Comparison of ENCODE assay signal across 8 mouse cellular contexts in genomic region chr2:127522006-127522441, GRCm38 (mm10). TPM values are rescaled to one million over a fixed set of nuclear protein-coding genes. Genes with fewer than 3 reads are reported as not detected.
DNase-seq lines count a peak whose midpoint lies in the region; ATAC-seq and TF ChIP-seq lines count a peak whose summit lies in the region.

TSS of gene Kcnip3 (minus strand) at chr2:127522094.

- no peak for DNase-seq in heart, postnatal 25 days (ENCODE audit: low spot score)
- peak; percentile 89 for DNase-seq in cerebellum, adult 11-12 months
- DNase-seq in forebrain, postnatal 0 days, result peak; percentile 82
- DNase-seq in layer of hippocampus, postnatal 36 days, result peak; percentile 69 to 80
- DNase-seq in midbrain, embryonic 11.5 days (ENCODE audit: low spot score, missing footprints), result peak; percentile 90
- peak; percentile 81 for DNase-seq in telencephalon, adult 2 months (ENCODE audit: low read depth, low spot score)
- DNase-seq in urinary bladder, postnatal 25 days (ENCODE audit: low spot score), result no peak

- no peak for ATAC-seq in heart, embryonic 14.5 days (ENCODE audit: insufficient number of reproducible peaks, insufficient read depth, low FRiP score, low read depth)
- peak; percentile 93 for ATAC-seq in forebrain, postnatal 0 days
- ATAC-seq in midbrain, embryonic 11.5 days (ENCODE audit: low FRiP score), result peak; percentile 86

- H3K27ac ChIP-seq in heart, embryonic 14.5 days (replicated peaks in 1 of 2; ENCODE audit: control insufficient read depth in 1 of 2, insufficient read depth in 1 of 2, low read depth in 2 of 2, low read length in 2 of 2), result no peak within 1 kb of the TSS
- peak within 1 kb of the TSS; percentile 85 for H3K27ac ChIP-seq in forebrain, postnatal 0 days (ENCODE audit: low read depth, low read length)
- H3K27ac ChIP-seq in midbrain, embryonic 11.5 days (ENCODE audit: low read depth, low read length), result peak within 1 kb of the TSS; percentile 65

- H3K4me2 ChIP-seq in heart, embryonic 14.5 days (ENCODE audit: low read length), result peak within 1 kb of the TSS; percentile 38
- peak within 1 kb of the TSS; percentile 81 for H3K4me2 ChIP-seq in forebrain, postnatal 0 days (ENCODE audit: low read depth)
- H3K4me2 ChIP-seq in midbrain, embryonic 11.5 days, result peak within 1 kb of the TSS; percentile 63

- H3K9me3 ChIP-seq in heart, embryonic 14.5 days (ENCODE audit: control insufficient read depth, low read length), result no peaks in the 10 kb centered on the region
- no peaks in the 10 kb centered on the region for H3K9me3 ChIP-seq in forebrain, postnatal 0 days (ENCODE audit: low read length)
- H3K9me3 ChIP-seq in midbrain, embryonic 11.5 days (ENCODE audit: control insufficient read depth, low read length), result no peaks in the 10 kb centered on the region

- WGBS in heart, embryonic 14.5 days, result 5% methylated on average over 10 of the region's 10 CpGs
- 3% methylated on average over 10 of the region's 10 CpGs for WGBS in forebrain, postnatal 0 days
- 2% methylated on average over 10 of the region's 10 CpGs for WGBS in midbrain, embryonic 11.5 days

- H3K4me3 ChIP-seq in heart, embryonic 14.5 days (ENCODE audit: control insufficient read depth in 1 of 2, insufficient read depth in 1 of 2, low read depth in 1 of 2, low read length in 2 of 2), result peak within 1 kb of the TSS; percentile 13 to 14; a peak in 3 of 4 replicates
- H3K4me3 ChIP-seq in forebrain, postnatal 0 days (ENCODE audit: low read depth, low read length), result peak within 1 kb of the TSS; percentile 48
- H3K4me3 ChIP-seq in midbrain, embryonic 11.5 days (ENCODE audit: low read depth, low read length), result peak within 1 kb of the TSS; percentile 30

- no peaks in the 10 kb centered on the region for H3K36me3 ChIP-seq in heart, embryonic 14.5 days (ENCODE audit: control insufficient read depth, insufficient read depth, low read length)
- no peaks in the 10 kb centered on the region for H3K36me3 ChIP-seq in forebrain, postnatal 0 days (ENCODE audit: insufficient read depth)
- H3K36me3 ChIP-seq in midbrain, embryonic 11.5 days (ENCODE audit: control insufficient read depth, insufficient read depth, low read length), result no peaks in the 10 kb centered on the region

- H3K4me1 ChIP-seq in heart, embryonic 14.5 days (ENCODE audit: control insufficient read depth in 2 of 2, insufficient read depth in 2 of 2, low read length in 2 of 2), result peaks cover 3 to 7% of the 10 kb centered on the region in 2 experiments; a peak in 3 of 4 replicates
- H3K4me1 ChIP-seq in forebrain, postnatal 0 days (ENCODE audit: insufficient read depth), result peaks cover 23% of the 10 kb centered on the region
- H3K4me1 ChIP-seq in midbrain, embryonic 11.5 days (ENCODE audit: control insufficient read depth, insufficient read depth, low read length), result peaks cover 19% of the 10 kb centered on the region

- intact Hi-C loops in heart, postnatal 25 days (cut with DNase I), result no loop called here

- H3K9ac ChIP-seq in heart, embryonic 14.5 days (ENCODE audit: low read length), result no peak within 1 kb of the TSS
- H3K9ac ChIP-seq in forebrain, postnatal 0 days, result peak within 1 kb of the TSS; percentile 62
- peak within 1 kb of the TSS; percentile 56 for H3K9ac ChIP-seq in midbrain, embryonic 11.5 days (ENCODE audit: low read length)

- no peak for TF ChIP-seq CTCF in forebrain, postnatal 0 days (IDR thresholded peaks at IDR 0.05; ENCODE audit: low read depth)

- H3K27me3 ChIP-seq in heart, embryonic 14.5 days (ENCODE audit: control insufficient read depth, insufficient read depth, low read length), result 0 out of 2 replicates have a peak, but pooled peaks cover 7% of the 10 kb centered on the region
- H3K27me3 ChIP-seq in forebrain, postnatal 0 days (ENCODE audit: insufficient read depth, low read length), result no peaks in the 10 kb centered on the region
- no peaks in the 10 kb centered on the region for H3K27me3 ChIP-seq in midbrain, embryonic 11.5 days (ENCODE audit: control insufficient read depth, insufficient read depth, low read length)

RNA-seq across cellular contexts. Expression of gene Kcnip3, which starts in this region (rescaled TPM):
- polyA plus RNA-seq in heart, embryonic 14.5 days (2014; fragmentation: Nextera tagmentation; extraction: Ambion mirVana), result 1.2 and 1.4 TPM in 2 replicates
- 1 to 10 TPM; 1.1 to 1.7 TPM for total RNA-seq in heart, postnatal 25 days (2021)
- 27.8 and 31.2 TPM in 2 replicates for total RNA-seq in forebrain, postnatal 0 days (2014; rRNA removed)
- 15.8 and 20.1 TPM in 2 replicates for polyA plus RNA-seq in forebrain, postnatal 0 days (2015; fragmentation: Nextera tagmentation; extraction: Ambion mirVana)
- total RNA-seq in layer of hippocampus, postnatal 36 days (2021), result 10 to 100 TPM; 59.6 to 61.7 TPM
- 3.9 and 4.4 TPM in 2 replicates for polyA plus RNA-seq in midbrain, embryonic 11.5 days (2014; fragmentation: Nextera tagmentation; extraction: Ambion mirVana)

Comparison
In these comparisons a context has a peak if more than half of its experiments do, and no peak if none do; other contexts are left out.
1. RNA of gene Kcnip3 (total RNA-seq): 59.6 to 61.7 TPM in layer of hippocampus, postnatal 36 days and 27.8 to 31.2 TPM in forebrain, postnatal 0 days; 1.1 to 1.7 TPM in heart, postnatal 25 days; every median in the first group is over 10 times any median in the second.
2. H3K27ac ChIP-seq: peak in forebrain, postnatal 0 days (single experiment) and midbrain, embryonic 11.5 days (single experiment); none in heart, embryonic 14.5 days (0 of 2).
3. DNase-seq: peak in cerebellum, adult 11-12 months (single experiment), forebrain, postnatal 0 days (single experiment), layer of hippocampus, postnatal 36 days (2 of 2), midbrain, embryonic 11.5 days (single experiment) and telencephalon, adult 2 months (single experiment); none in heart, postnatal 25 days (single experiment) and urinary bladder, postnatal 25 days (single experiment).
4. Peak in every context shown above with its lines, with median percentiles within 50 percentile points of each other: H3K4me2 ChIP-seq and H3K4me3 ChIP-seq.